In the genomic region with DNA sequence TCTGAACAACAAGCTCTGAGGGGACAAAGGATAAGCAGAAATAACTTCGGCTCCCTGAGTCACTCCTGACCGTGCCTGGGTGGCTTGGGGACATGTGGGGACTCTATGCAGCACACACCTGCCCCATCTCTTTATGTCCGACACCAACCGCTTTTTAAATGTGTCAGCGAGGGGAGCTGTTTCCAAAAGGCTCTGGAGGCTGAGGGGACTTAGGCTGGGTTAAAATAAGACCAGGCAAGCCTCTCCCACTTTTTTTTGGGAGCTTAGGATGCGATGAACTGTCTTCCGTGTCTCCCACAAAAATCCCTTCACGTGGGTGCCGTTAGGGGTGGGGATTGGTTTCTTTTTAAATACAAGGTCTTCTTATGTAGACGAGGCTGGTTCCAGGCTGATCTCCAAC, we compare ENCODE assay signal across 18 mouse cellular contexts. TPM values are rescaled to one million over a fixed set of nuclear protein-coding genes. Genes with fewer than 3 reads are reported as not detected.
"Had no signal": no experiment of that assay in that cellular context is flagged by ENCODE, and none has a peak within 500 bp of the region (broad histone marks: within the 10 kb centered on the region; RNA-seq: fewer than 3 reads in every experiment).

No protein-coding gene starts in this region.

- H3K4me3 ChIP-seq: midbrain, embryonic 10.5 days; midbrain, embryonic 12.5 days; myocyte; neural tube, embryonic 13.5 days; neural tube, embryonic 15.5 days; stomach, embryonic 15.5 days had no signal

- H3K36me3 ChIP-seq: midbrain, embryonic 10.5 days; midbrain, embryonic 12.5 days; neural tube, embryonic 13.5 days; neural tube, embryonic 15.5 days; stomach, embryonic 15.5 days had no signal

- H3K27me3 ChIP-seq: neural tube, embryonic 13.5 days; neural tube, embryonic 15.5 days; stomach, embryonic 15.5 days had no signal

- DNase-seq: lung, adult 18-20 months; lung, embryonic 14.5 days; lung, postnatal 10 days; lung, postnatal 4 days; midbrain, embryonic 14.5 days; right cerebral cortex, postnatal 14 days; thymus, adult 2 months; thymus, postnatal 25 days; thymus, postnatal 4 days had no signal

- H3K27ac ChIP-seq: midbrain, embryonic 10.5 days; midbrain, embryonic 12.5 days; neural tube, embryonic 13.5 days; neural tube, embryonic 15.5 days; stomach, embryonic 15.5 days; stomach, postnatal 0 days had no signal

- H3K4me1 ChIP-seq: stomach, embryonic 15.5 days had no signal

RNA-seq across cellular contexts. Expression of a gene that starts 22.5 kb away (rescaled TPM):
- total RNA-seq: megakaryocyte, adult 5-6 weeks; megakaryocyte-erythroid progenitor cell, adult 5-6 weeks had no signal
- polyA plus RNA-seq: myocyte had no signal
